Mouse (Mus musculus): ENCODE results near the gene Hes2.

Hes2 gene

DNA sequence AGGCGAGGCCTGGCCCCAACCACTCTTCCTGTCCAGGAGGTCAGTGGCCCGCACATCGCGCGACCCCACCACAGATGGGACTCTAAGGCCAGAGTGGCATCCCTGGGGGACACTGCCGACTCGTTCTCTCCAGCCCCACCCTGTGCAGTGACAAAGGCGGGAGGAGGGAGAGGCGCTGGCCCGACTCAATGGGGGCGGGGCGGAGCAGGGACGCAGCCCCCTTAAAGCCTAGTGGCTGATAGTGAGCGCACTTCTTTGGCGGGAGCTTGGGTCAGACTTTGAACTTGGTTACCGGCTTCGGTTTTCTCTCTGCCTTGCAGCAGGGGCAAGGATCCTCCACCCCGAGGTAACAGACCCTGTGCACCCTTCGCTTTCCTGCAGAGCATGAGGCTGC lies 615 bp downstream of the Hes2 start:
- peak; percentile 54 for DNase-seq (ENCODE audit: low read depth, low spot score)

- DNase-seq (ENCODE audit: low read depth, low spot score), result no peak
Measured at GRCm38 (mm10) chr4:152160748-152161147, 2.1 kb downstream of the Hes2 start.

DNA sequence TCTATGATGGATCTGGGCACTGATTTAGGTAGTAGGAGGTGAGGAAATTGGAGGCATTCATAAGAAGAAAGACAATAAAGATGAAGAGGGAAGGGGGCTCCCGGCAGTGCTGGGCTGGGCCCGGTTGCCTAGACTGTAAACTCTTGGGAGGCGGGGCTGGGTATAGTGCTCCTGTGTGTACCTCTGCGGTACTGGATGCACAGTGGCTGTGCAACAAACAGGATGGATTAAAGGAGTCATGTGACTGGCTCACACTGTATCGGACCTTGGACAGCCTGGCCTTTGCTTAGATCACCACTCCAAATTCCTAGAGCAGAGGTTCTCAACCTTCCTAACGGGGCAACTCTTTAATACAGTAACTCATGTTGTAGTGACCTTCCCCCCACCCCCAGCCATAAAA lies 2.9 kb downstream of the Hes2 start:
- no peak for DNase-seq (ENCODE audit: low read depth, low spot score)

DNA sequence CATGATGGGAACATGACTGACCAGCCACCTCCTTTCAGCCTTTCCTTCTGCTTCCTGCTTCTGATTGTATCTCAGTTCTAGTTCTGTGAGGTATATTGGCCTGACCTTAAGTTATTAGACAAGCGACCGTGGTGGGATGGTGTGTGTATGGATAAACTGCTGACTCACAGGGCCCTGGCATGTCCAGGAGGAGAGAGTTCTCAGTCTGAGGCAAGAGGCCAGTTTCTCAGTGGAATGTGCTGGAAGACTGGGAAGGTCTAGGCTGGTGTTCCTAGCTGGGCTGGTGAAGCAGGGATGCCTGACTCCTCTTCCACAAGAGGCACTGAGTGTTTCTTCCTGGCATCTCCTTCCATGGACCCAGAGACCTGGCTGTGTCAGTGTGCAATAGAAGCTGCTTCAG lies 4.1 kb downstream of the Hes2 start:
- no peak for DNase-seq (ENCODE audit: low read depth, low spot score)

GRCm38 (mm10) chr4:152165036-152165931 lies 6.6 kb downstream of the Hes2 start:
- DNase-seq (ENCODE audit: low read depth, low spot score), result peak; percentile 78

GRCm38 (mm10) chr4:152168052-152168451 lies 9.4 kb downstream of the Hes2 start:
- peak; percentile 10 for DNase-seq (ENCODE audit: low read depth, low spot score)

GRCm38 (mm10) chr4:152169103-152169502 lies 10.4 kb downstream of the Hes2 start:
- peak; percentile 77 for DNase-seq (ENCODE audit: low read depth, low spot score)

DNA sequence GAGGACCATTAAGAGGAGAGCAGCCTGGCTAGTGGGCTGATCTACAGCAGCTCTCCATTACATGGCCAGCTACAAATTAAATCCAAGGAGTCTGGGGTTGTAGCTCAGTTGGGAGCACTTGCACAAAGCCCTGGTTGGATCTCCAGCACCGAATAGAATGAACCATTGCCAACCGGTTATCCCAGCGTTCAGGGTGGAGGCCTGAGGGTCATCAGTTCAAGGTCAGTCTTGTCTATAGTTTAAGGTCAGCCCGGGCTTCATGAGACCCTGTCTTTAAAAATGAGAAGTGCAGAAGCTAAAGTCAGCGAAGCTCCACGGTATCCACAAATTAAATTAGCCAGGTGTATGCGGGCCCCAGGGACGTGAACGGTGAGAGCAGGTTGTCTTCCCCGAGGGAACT lies 11.6 kb downstream of the Hes2 start:
- DNase-seq (ENCODE audit: low read depth, low spot score), result peak; percentile 64

DNA sequence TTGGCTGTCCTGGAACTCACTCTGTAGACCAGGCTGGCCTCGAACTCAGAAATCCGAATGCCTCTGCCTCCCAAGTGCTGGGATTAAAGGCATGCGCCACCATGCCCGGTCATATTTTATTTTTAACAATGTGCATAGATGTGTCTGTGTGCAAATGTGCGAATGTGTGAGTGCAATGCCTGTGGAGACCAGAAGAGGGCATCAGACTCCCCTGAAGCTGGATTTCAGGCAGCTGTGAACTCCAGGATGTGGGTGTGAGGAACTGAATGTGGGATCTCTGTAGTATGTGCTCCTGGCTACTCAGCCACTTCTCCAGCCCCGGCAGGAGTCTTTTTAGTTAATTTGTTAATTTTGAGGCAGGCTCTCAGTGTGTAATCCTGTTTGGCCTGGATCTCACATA lies 12.9 kb downstream of the Hes2 start:
- peak; percentile 88 for DNase-seq (ENCODE audit: low read depth, low spot score)

- peak; percentile 87 for DNase-seq (ENCODE audit: low read depth, low spot score)
Measured at GRCm38 (mm10) chr4:152173041-152173440, 14.4 kb downstream of the Hes2 start.

- no peak for DNase-seq (ENCODE audit: low read depth, low spot score)
Measured at GRCm38 (mm10) chr4:152173956-152174355, 15.3 kb downstream of the Hes2 start.

DNA sequence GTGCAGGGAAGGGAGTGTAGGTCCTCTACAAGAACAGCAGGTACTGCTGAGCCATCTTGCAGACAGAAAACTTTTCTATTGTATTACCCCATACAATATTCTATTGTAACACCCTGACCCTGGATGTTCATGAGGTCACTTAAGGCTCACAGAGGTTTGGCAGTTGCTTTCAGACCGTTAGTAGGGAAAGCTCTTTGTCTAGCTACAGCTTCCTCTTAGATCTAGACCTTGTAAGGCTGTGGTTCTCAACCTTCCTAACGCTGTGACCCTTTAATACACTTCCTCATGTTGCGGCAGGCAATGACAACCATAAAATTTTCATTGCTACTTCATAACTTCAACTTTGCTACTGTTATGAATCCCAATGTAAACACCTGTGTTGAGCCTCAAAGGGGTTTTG lies 18.0 kb downstream of the Hes2 start:
- no peak for DNase-seq (ENCODE audit: low read depth, low spot score)

DNA sequence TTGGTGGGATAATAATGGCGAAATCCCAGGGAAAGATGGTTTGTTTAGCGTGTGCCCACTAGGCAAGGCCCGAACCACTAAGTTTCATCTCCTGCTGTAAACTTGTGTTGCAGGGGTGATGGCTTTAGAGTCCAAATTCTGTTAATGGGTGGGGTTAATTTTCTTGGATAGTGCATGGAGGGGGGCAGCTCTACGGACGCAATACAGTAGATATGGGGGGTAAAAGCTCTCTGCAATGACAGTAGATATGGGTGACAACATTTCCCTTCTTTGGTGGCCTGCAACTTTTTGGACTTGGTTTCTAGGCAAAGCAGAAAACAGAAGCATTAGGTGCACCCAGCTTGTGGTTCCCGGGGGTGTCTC lies 18.5 kb downstream of the Hes2 start:
- no peak for DNase-seq (ENCODE audit: low read depth, low spot score)

DNA sequence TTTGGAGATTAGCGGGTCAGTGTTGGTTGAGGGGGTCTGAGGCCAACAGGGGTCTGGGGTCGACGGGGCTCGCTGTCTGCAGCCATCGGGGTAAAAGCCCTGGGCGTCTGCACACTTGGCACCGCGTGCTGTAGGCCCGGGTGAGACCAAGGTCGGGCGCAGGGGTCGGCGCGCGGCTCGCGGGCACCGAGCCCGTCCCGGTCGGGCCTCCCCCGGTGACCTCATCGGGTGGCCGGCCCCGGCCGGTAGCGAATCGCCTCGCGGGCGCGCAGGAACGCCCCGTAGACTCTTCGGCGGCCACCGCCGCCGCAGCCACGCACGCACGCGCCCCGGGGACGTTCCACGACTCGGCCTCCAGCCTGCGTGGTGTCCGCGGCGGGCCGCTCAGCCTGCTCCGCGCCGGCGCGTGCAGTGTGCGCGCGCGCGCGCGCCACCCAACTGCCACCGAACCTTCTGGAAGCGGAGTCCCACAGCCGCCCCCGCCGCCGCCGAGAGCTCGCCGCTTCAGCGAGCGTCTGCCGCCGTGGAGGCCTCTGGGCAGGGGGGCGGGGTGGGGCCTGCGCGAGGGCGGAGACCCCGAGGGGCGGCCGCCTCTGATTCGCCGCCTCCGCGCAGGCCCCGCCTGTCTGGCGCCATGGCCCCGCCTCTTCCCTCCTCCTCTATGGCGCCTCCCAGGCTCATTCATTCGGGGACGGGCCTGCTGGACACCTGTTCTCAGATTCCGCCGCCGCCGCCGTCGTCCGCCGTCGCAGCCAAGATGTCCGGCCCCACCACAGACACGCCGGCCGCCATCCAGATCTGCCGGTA lies 19.1 kb downstream of the Hes2 start, which contains the start of gene Acot7:
Gene Acot7, plus strand, starts transcription at position 598 of the 807 bp plus-strand sequence.
- DNase-seq (ENCODE audit: low read depth, low spot score), result peak; percentile 89

DNA sequence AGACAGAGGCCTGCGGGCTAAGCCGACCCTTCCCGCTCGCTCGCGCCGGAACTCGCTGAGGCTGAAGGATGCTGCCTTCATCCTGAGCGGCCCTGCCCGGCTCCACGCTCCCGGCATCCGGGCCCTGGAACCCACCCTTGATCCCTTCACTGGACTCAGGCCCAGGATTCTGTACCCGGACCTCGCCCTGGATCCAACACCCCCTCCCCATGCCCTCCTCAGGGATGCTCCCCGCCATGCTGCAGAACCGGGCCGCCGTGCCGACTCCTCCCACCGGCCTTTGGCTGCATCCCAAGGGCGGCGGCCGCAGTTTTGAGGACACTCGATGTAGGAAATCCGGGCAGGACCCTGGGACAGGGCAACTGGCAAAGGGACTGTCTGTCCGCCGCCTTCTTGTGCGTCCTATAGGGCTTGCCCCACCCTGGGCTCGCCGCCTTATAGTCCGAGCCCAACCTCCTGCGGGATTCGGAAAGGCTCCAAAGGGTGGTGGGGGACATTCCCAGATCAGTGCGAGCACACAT lies 19.7 kb downstream of the Hes2 start:
- DNase-seq (ENCODE audit: low read depth, low spot score), result peak; percentile 40

DNA sequence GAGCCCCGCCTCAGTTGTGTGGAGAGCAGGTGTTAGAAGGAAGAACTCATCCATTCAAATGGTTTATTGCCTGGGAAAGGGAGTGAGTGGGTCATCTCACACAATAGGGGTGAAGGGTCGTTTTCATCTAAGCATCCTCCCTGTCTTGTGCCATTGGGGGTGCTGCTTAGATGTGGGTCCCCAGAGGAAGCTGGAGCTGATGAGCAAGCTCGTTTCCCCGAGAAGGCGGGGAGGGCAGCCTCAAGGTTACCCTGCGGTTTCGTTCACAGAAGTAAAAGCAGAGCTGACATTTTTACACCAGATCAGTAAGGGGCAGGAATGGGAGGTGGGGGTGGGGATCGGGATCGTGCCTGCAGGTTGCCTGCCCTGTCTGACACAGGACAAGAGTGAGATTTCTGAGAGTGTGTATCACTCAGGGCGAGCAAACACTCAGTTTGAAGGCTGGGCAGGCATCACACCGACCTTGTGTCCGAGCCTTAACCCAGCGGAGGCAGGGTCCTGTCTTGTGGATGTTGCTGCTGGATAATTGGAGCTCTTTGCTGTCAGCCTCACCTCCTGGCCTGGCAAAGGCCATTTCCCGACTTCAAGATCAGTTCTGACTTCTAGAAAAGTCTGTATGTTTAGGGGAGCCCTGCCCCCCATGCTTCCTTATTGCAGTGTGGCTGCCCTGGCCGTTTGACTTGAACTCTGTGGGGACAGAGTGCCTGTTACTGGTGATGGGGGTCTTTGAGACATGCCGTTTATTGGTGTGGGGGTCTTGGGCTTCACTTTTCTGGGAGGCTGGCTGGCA lies 20.4 kb downstream of the Hes2 start:
- peak; percentile 16 for DNase-seq (ENCODE audit: low read depth, low spot score)

- no peak for DNase-seq (ENCODE audit: low read depth, low spot score)
Measured at GRCm38 (mm10) chr4:152179946-152180660, 21.4 kb downstream of the Hes2 start.

- no peak for DNase-seq (ENCODE audit: low read depth, low spot score)
Measured at GRCm38 (mm10) chr4:152182205-152182604, 23.5 kb downstream of the Hes2 start.

GRCm38 (mm10) chr4:152184353-152185035 lies 25.8 kb downstream of the Hes2 start:
- DNase-seq (ENCODE audit: low read depth, low spot score), result no peak

- peak; percentile 97 for DNase-seq (ENCODE audit: low read depth, low spot score)
Measured at GRCm38 (mm10) chr4:152185137-152185509, 26.5 kb downstream of the Hes2 start.
